Mouse (Mus musculus) forebrain, embryonic 14.5 days (tissue): ENCODE results near the gene Mlf2. TPM values are rescaled to one million over a fixed set of nuclear protein-coding genes. Genes with fewer than 3 reads are reported as not detected.

Source experiments
- ATAC-seq: fragments of 200-750 bp; cut with Nextera tagmentation; 2 replicates; pipeline ENCODE4 v1.8.0; 2017; ENCODE audit warnings: mild to moderate bottlenecking, moderate library complexity
- DNase-seq: peaks from one replicate; pipeline ENCODE4 v3.0.0-alpha.2; 2015; ENCODE audit warnings: low spot score
- H3K27ac ChIP-seq: fragments of 300-500 bp; sonication (generic); 2 replicates; pipeline ENCODE4 v1.5.1; 2014; ENCODE audit warnings: low read depth, mild to moderate bottlenecking, control low read depth, low read length, moderate library complexity
- H3K27me3 ChIP-seq: fragments of 300-500 bp; sonication (generic); replicated peaks from 2 replicates; pipeline ENCODE4 v1.6.1; 2014; ENCODE audit warnings: low read length, control low read depth, mixed read lengths; ENCODE audit not compliant: control insufficient read depth, insufficient read depth
- H3K36me3 ChIP-seq: fragments of 300-500 bp; sonication (generic); 2 replicates; pipeline ENCODE4 v1.6.1; 2014; ENCODE audit warnings: low read length, control low read depth; ENCODE audit not compliant: control insufficient read depth, insufficient read depth
- H3K4me1 ChIP-seq: fragments of 300-500 bp; sonication (generic); 2 replicates; pipeline ENCODE4 v1.6.1; 2014; ENCODE audit warnings: antibody characterized with exemption, low read length, control low read depth; ENCODE audit not compliant: control insufficient read depth, insufficient read depth
- H3K4me2 ChIP-seq: fragments of 300-500 bp; sonication (generic); 2 replicates; pipeline ENCODE4 v1.6.1; 2014; ENCODE audit warnings: mild to moderate bottlenecking, control low read depth, low read length
- H3K4me3 ChIP-seq: fragments of 300-500 bp; sonication (generic); 2 replicates; pipeline ENCODE4 v1.5.1; 2014; ENCODE audit warnings: low read depth, low read length, control low read depth
- H3K9ac ChIP-seq: fragments of 300-500 bp; sonication (generic); 2 replicates; pipeline ENCODE4 v1.6.1; 2014; ENCODE audit warnings: mild to moderate bottlenecking, low read length, control low read depth, moderate library complexity
- H3K9me3 ChIP-seq: fragments of 300-500 bp; sonication (generic); replicated peaks from 2 replicates; pipeline ENCODE4 v1.6.1; 2016; ENCODE audit warnings: low read length, control low read depth, mixed read lengths; ENCODE audit not compliant: control insufficient read depth
- WGBS: fragments of 180-500 bp; shearing (Covaris S2); extraction: QIAGEN DNeasy Blood & Tissue Kit; methylation state at CpG from one replicate; pipeline ENCODE4 v1.1.7; 2014; 5-methylcytosine and 5-hydroxymethylcytosine counted together
- polyA plus RNA-seq: library from polyadenylated mRNA; unstranded; fragments of >200 nt; fragmentation: Nextera tagmentation; extraction: Ambion mirVana; gene quantifications from 2 replicates; pipeline ENCODE4 v1.2.1, GENCODE M21; 2014

The Mlf2 gene
- polyA plus RNA-seq, 1 experiment from 2014 or later: 470 TPM

GRCm38 (mm10) chr6:124925173-124925793 is 5.9 kb upstream of the Mlf2 start:
- 36% methylated on average over 12 of the region's 12 CpGs for WGBS
- Histone ChIP-seq H3K4me3 (no peak overlapping the region), H3K27me3 (no peaks in the 10 kb centered on the region), H3K4me2 (no peak overlapping the region), H3K4me1 (peaks cover 17% of the 10 kb centered on the region), H3K27ac (no peak overlapping the region), H3K9me3 (no peaks in the 10 kb centered on the region), H3K36me3 (no peaks in the 10 kb centered on the region), H3K9ac (no peak overlapping the region)
- DNase-seq (no peak), ATAC-seq (no peak)

DNA sequence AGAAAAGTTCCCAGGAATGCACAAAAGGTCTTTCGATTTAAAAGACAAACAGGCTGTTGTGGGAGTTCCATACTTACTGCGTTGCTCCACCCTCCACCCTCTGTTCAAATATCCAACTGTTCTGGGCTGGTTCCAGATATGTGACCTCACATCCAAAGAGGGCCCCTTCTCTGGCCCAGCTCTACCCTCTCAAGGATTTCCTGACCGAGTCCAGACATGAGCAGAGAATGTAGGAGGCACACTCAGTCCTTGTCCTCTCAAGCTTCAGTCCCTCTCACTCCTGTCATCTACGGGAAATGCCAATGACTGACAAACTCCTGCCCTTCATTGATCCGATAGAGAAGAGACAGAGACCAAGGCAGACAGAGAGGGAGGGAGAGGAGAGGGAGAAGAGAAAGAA is 5.2 kb upstream of the Mlf2 start:
- H3K4me2 ChIP-seq: no peak overlapping the region
- H3K9ac ChIP-seq: no peak overlapping the region
- no peak overlapping the region for H3K27ac ChIP-seq
- no peaks in the 10 kb centered on the region for H3K36me3 ChIP-seq
- H3K4me3 ChIP-seq: no peak overlapping the region
- peaks cover 13% of the 10 kb centered on the region for H3K4me1 ChIP-seq
- no peaks in the 10 kb centered on the region for H3K27me3 ChIP-seq
- DNase-seq (no peak), ATAC-seq (no peak)
- WGBS: 50% methylated on average over 5 of the region's 5 CpGs
- no peaks in the 10 kb centered on the region for H3K9me3 ChIP-seq

DNA sequence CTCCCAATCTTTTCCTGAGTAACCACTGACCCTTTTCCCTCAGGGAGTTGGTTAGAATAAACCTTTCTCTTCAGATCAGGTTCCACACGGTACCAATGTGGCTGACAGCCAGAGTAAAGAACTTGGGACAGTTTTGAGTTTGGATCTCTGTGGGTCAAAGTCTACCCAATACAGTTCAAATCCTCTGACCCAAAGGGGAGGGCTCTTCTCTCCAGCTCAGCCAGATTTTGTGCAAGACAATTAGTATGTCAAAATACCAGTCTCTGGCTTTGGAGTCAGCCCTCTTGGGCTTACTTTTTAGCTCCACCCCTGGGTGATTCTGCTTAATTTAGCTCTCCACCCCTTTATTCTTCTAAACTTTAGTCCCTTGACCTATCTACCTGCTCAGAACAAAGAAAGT is 955 bp upstream of the Mlf2 start:
- ATAC-seq (no peak), DNase-seq (no peak)
- Histone ChIP-seq H3K27ac (peak overlapping the region; percentile 96), H3K4me3 (peak overlapping the region; percentile 94), H3K36me3 (peaks cover 25% of the 10 kb centered on the region), H3K27me3 (no peaks in the 10 kb centered on the region), H3K4me2 (peak overlapping the region; percentile 49), H3K9me3 (no peaks in the 10 kb centered on the region), H3K9ac (peak overlapping the region; percentile 94), H3K4me1 (peaks cover 13% of the 10 kb centered on the region)
- 29% methylated on average over 1 of the region's 1 CpGs for WGBS

DNA sequence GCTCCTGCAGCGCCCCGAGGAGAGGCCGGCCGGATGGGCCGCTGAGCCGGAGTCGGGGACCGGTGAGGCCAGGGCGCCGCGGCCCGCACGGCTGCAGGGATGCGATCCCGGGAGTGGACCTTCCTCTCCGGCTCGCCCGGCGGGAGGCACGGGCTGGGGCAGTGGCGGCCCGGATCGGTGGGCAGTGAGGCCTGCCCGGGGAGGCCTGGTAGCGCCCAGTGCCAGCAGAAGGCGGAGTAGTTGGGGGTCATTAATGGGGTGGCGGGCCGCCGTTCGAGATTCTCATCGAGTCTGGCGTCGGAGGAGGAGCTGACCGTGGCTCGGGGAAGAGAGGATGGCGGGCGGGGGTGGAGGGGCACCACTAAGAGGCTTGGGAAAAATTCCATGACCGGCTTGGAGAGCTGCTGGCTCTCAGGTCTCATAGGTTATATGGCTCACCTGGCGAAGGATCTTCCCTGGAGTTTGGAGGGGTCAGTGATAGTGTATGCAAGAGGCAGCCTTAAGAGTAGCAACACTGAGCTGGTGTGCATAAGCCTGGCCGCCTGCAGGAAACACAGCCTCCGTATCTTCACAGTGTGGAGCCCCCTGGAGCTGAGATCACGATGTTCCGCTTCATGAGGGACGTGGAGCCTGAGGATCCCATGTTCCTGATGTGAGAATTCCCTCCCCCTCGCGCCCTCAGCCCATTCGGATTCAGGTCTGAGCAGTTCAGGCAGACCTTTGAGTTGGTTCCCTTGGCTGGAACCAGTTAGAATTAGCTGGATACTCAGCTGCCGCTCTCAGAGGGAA is 533 bp downstream of the Mlf2 start:
- peak; percentile 14 for ATAC-seq
- Histone ChIP-seq H3K4me2 (peak overlapping the region; percentile 95), H3K9ac (peak overlapping the region; percentile 94), H3K27me3 (no peaks in the 10 kb centered on the region), H3K9me3 (no peaks in the 10 kb centered on the region), H3K4me1 (peaks cover 13% of the 10 kb centered on the region), H3K4me3 (peak overlapping the region; percentile 94), H3K36me3 (peaks cover 40% of the 10 kb centered on the region), H3K27ac (peak overlapping the region; percentile 96)
- peak; percentile 52 for DNase-seq
- 1% methylated on average over 48 of the region's 48 CpGs for WGBS

DNA sequence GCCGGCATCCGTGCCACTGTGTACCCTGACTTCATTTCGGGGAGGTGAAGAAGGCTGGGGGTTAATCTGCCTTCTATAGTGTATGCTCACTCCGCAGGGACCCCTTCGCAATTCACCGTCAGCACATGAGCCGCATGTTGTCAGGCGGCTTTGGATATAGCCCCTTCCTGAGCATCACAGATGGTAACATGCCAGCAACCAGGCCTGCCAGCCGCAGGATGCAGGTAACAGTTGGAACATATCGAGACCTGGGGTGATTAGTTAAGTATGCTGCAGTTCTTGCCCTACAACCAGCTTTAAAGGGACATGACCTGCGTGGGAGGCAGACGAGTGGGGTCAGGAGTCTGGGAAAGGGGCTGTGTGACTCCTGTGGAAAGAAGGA is 1.1 kb downstream of the Mlf2 start:
- ATAC-seq: no peak
- Histone ChIP-seq H3K4me3 (peak overlapping the region; percentile 94), H3K4me1 (peaks cover 13% of the 10 kb centered on the region), H3K27me3 (no peaks in the 10 kb centered on the region), H3K27ac (peak overlapping the region; percentile 96; the same call in 1 of the 2 replicates), H3K36me3 (peaks cover 44% of the 10 kb centered on the region), H3K4me2 (peak overlapping the region; percentile 95), H3K9me3 (no peaks in the 10 kb centered on the region), H3K9ac (peak overlapping the region; percentile 94)
- no peak for DNase-seq
- 41% methylated on average over 12 of the region's 12 CpGs for WGBS

DNA sequence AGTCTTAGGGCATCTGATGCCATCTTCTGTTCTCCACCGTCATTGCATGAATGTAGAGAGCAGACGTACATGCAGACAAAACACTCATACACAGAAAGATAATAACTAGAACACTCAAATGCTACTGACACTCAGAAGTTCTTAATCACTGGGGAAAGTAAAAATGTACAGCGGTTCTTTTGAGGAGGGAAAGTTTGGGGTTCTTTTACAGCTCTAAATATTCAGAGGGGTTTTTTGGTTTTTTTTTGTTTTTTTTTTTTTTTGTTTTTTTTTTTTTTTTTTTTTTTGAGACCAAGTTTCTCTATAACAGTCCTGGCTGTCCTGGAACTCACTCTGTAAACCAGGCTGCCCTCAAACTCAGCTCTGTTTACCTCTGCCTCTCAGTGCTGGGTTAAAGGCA is 1.9 kb downstream of the Mlf2 start:
- 90% methylated on average over 3 of the region's 3 CpGs for WGBS
- Histone ChIP-seq H3K9ac (no peak overlapping the region), H3K4me1 (peaks cover 13% of the 10 kb centered on the region), H3K36me3 (peaks cover 52% of the 10 kb centered on the region), H3K4me2 (no peak overlapping the region), H3K27ac (no peak overlapping the region), H3K27me3 (no peaks in the 10 kb centered on the region), H3K9me3 (no peaks in the 10 kb centered on the region), H3K4me3 (0 out of 2 replicates have a peak overlapping the region, but pooled peaks have one; percentile 94)
- DNase-seq (no peak), ATAC-seq (no peak)

DNA sequence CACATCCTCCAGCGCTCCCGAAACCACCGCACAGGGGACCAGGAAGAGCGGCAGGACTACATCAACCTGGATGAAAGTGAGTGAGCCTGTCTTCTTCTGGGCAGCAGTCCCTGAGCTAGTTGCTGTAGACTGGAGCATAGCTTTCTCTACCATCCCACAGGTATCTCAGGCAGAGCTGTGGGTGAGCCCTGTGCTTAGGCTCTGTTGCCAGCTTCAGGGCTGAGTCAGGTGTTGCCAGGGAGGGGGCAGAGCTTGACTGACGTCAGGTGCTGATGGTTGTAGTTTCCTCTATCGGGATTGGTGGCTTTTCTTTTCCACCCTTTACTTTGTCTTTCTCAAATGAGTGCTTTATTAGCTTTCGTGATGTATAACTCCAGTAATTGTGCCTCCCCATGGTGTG is 3.5 kb downstream of the Mlf2 start:
- no peak overlapping the region for H3K4me3 ChIP-seq
- 95% methylated on average over 7 of the region's 7 CpGs for WGBS
- no peak overlapping the region for H3K27ac ChIP-seq
- H3K4me2 ChIP-seq: no peak overlapping the region
- no peaks in the 10 kb centered on the region for H3K9me3 ChIP-seq
- peaks cover 13% of the 10 kb centered on the region for H3K4me1 ChIP-seq
- H3K27me3 ChIP-seq: no peaks in the 10 kb centered on the region
- H3K9ac ChIP-seq: no peak overlapping the region; the same call in 1 of the 2 replicates
- DNase-seq (no peak), ATAC-seq (no peak)
- H3K36me3 ChIP-seq: peaks cover 64% of the 10 kb centered on the region

- no peak overlapping the region for H3K9ac ChIP-seq
- no peak for ATAC-seq
- no peaks in the 10 kb centered on the region for H3K9me3 ChIP-seq
- no peak overlapping the region for H3K4me2 ChIP-seq
- no peak overlapping the region for H3K4me3 ChIP-seq
- no peaks in the 10 kb centered on the region for H3K27me3 ChIP-seq
- H3K27ac ChIP-seq: no peak overlapping the region
- peaks cover 64% of the 10 kb centered on the region for H3K36me3 ChIP-seq
- DNase-seq: no peak
- peaks cover 7% of the 10 kb centered on the region for H3K4me1 ChIP-seq
- 88% methylated on average over 1 of the region's 1 CpGs for WGBS
These were observed 5.5 kb downstream of the Mlf2 start for GRCm38 (mm10) chr6:124936681-124937080.

GRCm38 (mm10) chr6:124937493-124937892 is 6.3 kb downstream of the Mlf2 start:
- Histone ChIP-seq H3K9ac (no peak overlapping the region), H3K27ac (no peak overlapping the region), H3K9me3 (no peaks in the 10 kb centered on the region), H3K27me3 (no peaks in the 10 kb centered on the region), H3K4me3 (no peak overlapping the region), H3K4me2 (no peak overlapping the region), H3K4me1 (peaks cover 1% of the 10 kb centered on the region), H3K36me3 (peaks cover 62% of the 10 kb centered on the region)
- DNase-seq: no peak
- WGBS: 88% methylated on average over 2 of the region's 2 CpGs
- ATAC-seq: no peak
